Comparison of ENCODE assay signal across 8 mouse cellular contexts in genomic region chr19:18632231-18633185, GRCm38 (mm10). TPM values are rescaled to one million over a fixed set of nuclear protein-coding genes. Genes with fewer than 3 reads are reported as not detected.
A peak's percentile ranks its signal among the peaks of the same experiment; 100 is the strongest.
DNase-seq lines count a peak whose midpoint lies in the region; ATAC-seq and TF ChIP-seq lines count a peak whose summit lies in the region.

No protein-coding gene starts in this region.

- no peaks in the 10 kb centered on the region for H3K36me3 ChIP-seq in neural tube, embryonic 15.5 days

- H3K27me3 ChIP-seq in neural tube, embryonic 15.5 days (replicated peaks), result 0 out of 2 replicates have a peak, but pooled peaks cover 7% of the 10 kb centered on the region

- H3K9ac ChIP-seq in neural tube, embryonic 15.5 days (replicated peaks), result peak overlapping the region; percentile 66; the same call in 1 of the 2 replicates

- no peak for TF ChIP-seq POLR2A in embryonic fibroblast, embryonic 13.5 days (IDR thresholded peaks at IDR 0.05; ENCODE audit: low read depth, low read length)

- H3K4me2 ChIP-seq in neural tube, embryonic 15.5 days, result peak overlapping the region; percentile 99

- DNase-seq in left cerebral cortex, adult 2 months (ENCODE audit: extremely low spot score in 1 of 2, low spot score in 2 of 2), result no peak
- DNase-seq in left cerebral cortex, adult 18-20 months (ENCODE audit: low spot score in 2 of 2), result no peak
- DNase-seq in kidney, postnatal 14 days, result peak; percentile 67
- DNase-seq in urinary bladder, postnatal 4 days (ENCODE audit: low spot score in 2 of 2), result no peak
- no peak for DNase-seq in gastrocnemius, adult 8-10 months (ENCODE audit: low spot score in 2 of 2)
- DNase-seq in frontal cortex, postnatal 14 days (ENCODE audit: low spot score in 2 of 2), result no peak

- no peaks in the 10 kb centered on the region for H3K9me3 ChIP-seq in neural tube, embryonic 15.5 days (replicated peaks)

- intact Hi-C loops in left cerebral cortex, adult 2 months (cut with DNase I), result loop anchor here (5.0 kb wide), 1 partner anchor 40 kb away; the partner anchor contains the start of gene Carnmt1

- TF ChIP-seq CTCF in left cerebral cortex, adult 2 months (IDR thresholded peaks at IDR 0.05), result no peak
- no peak for TF ChIP-seq CTCF in embryonic fibroblast, embryonic 13.5 days (IDR thresholded peaks at IDR 0.05; ENCODE audit: borderline replicate concordance, insufficient read depth, low read length)

- 59% methylated on average over 13 of the region's 13 CpGs for WGBS in neural tube, embryonic 15.5 days

- no peak for ATAC-seq in neural tube, embryonic 15.5 days (ENCODE audit: low FRiP score)

- H3K27ac ChIP-seq in left cerebral cortex, adult 2 months, result no peak overlapping the region
- no peak overlapping the region for H3K27ac ChIP-seq in embryonic fibroblast, embryonic 13.5 days (ENCODE audit: insufficient read depth, low read length)
- H3K27ac ChIP-seq in neural tube, embryonic 15.5 days (replicated peaks), result no peak overlapping the region

- H3K4me3 ChIP-seq in left cerebral cortex, adult 2 months, result peak overlapping the region; percentile 75
- H3K4me3 ChIP-seq in embryonic fibroblast, embryonic 13.5 days (ENCODE audit: insufficient read depth, low read length), result peak overlapping the region; percentile 63
- peak overlapping the region; percentile 92 for H3K4me3 ChIP-seq in neural tube, embryonic 15.5 days (replicated peaks)

- H3K4me1 ChIP-seq in embryonic fibroblast, embryonic 13.5 days (ENCODE audit: control insufficient read depth, insufficient read depth, low read length), result peaks cover 2% of the 10 kb centered on the region
- H3K4me1 ChIP-seq in neural tube, embryonic 15.5 days, result peaks cover 17% of the 10 kb centered on the region

RNA-seq across cellular contexts. Expression of gene Nmrk1, which starts 0.8 kb away (rescaled TPM):
- total RNA-seq in left cerebral cortex, adult 2 months (2021), result 1 to 10 TPM; 4.9 to 5.4 TPM
- total RNA-seq in left cerebral cortex, adult 18-20 months (2021), result 1 to 10 TPM; 5.8 to 5.9 TPM
- 11.4 and 17.5 TPM in 2 replicates for polyA plus RNA-seq in embryonic fibroblast, embryonic 13.5 days (2011; ENCODE audit: insufficient read length, low read depth, missing spikeins)
- 8.3 and 10.1 TPM in 2 replicates for polyA plus RNA-seq in neural tube, embryonic 15.5 days (2015; fragmentation: Nextera tagmentation; extraction: Ambion mirVana)
- total RNA-seq in gastrocnemius, adult 8-10 months (2022), result 1 to 10 TPM; 3.0 to 4.8 (median 3.6) TPM

RNA-seq across cellular contexts. Expression of gene Ostf1, which starts 0.9 kb away (rescaled TPM):
- total RNA-seq in left cerebral cortex, adult 2 months (2021), result 10 to 100 TPM; 18.8 to 19.7 TPM
- 10 to 100 TPM; 14.0 to 16.2 TPM for total RNA-seq in left cerebral cortex, adult 18-20 months (2021)
- 106 and 109 TPM in 2 replicates for polyA plus RNA-seq in embryonic fibroblast, embryonic 13.5 days (2011; ENCODE audit: insufficient read length, low read depth, missing spikeins)
- polyA plus RNA-seq in neural tube, embryonic 15.5 days (2015; fragmentation: Nextera tagmentation; extraction: Ambion mirVana), result 43.9 and 55.2 TPM in 2 replicates
- total RNA-seq in gastrocnemius, adult 8-10 months (2022), result 10 to 100 TPM; 22.1 to 28.5 (median 25.5) TPM

RNA-seq across cellular contexts. Expression of gene Carnmt1, which starts 38.1 kb away (rescaled TPM):
- 10 to 100 TPM; 12.6 to 12.9 TPM for total RNA-seq in left cerebral cortex, adult 2 months (2021)
- 10 to 100 TPM; 10.4 to 11.5 TPM for total RNA-seq in left cerebral cortex, adult 18-20 months (2021)
- polyA plus RNA-seq in embryonic fibroblast, embryonic 13.5 days (2011; ENCODE audit: insufficient read length, low read depth, missing spikeins), result 10.5 and 21.5 TPM in 2 replicates
- polyA plus RNA-seq in neural tube, embryonic 15.5 days (2015; fragmentation: Nextera tagmentation; extraction: Ambion mirVana), result 12.7 and 14.1 TPM in 2 replicates
- 100 to 1,000 TPM; 103 to 147 (median 134) TPM for total RNA-seq in gastrocnemius, adult 8-10 months (2022)

Comparison
In these comparisons a context has a peak if more than half of its experiments do, and no peak if none do; other contexts are left out.
1. RNA of gene Carnmt1, which starts 38.1 kb away (total RNA-seq): 103 to 147 TPM in gastrocnemius, adult 8-10 months; 12.6 to 12.9 TPM in left cerebral cortex, adult 2 months and 10.4 to 11.5 TPM in left cerebral cortex, adult 18-20 months; every median in the first group is over 4 times any median in the second.
2. Peak in every context shown above with its lines, with median percentiles within 50 percentile points of each other: H3K4me3 ChIP-seq.